Mouse (Mus musculus): Measurements from ENCODE around the gene Clk2. TPM values are rescaled to one million over a fixed set of nuclear protein-coding genes. Genes with fewer than 3 reads are reported as not detected.

Gene Clk2
- polyA plus RNA-seq, 1 experiment from 2014 or later = 22.8 TPM

DNA sequence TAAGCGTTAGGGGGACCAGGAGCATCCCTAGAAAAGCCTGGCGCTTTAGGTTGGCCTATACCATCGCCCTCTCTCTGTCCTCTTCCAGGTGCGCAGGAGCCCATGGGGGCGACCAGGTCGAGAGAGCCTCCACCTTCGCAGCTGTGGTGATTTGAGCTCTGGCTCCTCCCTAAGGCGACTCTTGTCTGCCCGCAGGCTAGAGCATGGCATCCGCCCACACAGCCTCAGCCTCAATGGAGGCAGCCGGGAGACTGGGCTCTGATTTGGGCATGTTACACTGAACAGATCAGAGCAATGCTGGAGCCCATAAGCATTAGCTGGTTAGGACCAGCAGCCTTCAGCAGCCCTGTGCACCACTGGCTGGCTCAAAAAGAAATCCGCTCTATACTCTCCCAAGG, 23.9 kb downstream of the Clk2 start:
- Histone ChIP-seq H3K9me3 (ENCODE audit: control insufficient read depth, low read length) (no peaks in the 10 kb centered on the region), H3K9ac (ENCODE audit: low read depth, low read length) (no peak overlapping the region), H3K27me3 (replicated peaks; ENCODE audit: control insufficient read depth, insufficient read depth, low read length) (no peaks in the 10 kb centered on the region), H3K4me2 (no peak overlapping the region), H3K4me3 (ENCODE audit: low read depth, low read length) (no peak overlapping the region), H3K4me1 (replicated peaks; ENCODE audit: control insufficient read depth, insufficient read depth, low read length) (peaks cover 22% of the 10 kb centered on the region), H3K27ac (ENCODE audit: low read depth, low read length) (no peak overlapping the region), H3K36me3 (ENCODE audit: control insufficient read depth, insufficient read depth, low read length) (no peaks in the 10 kb centered on the region)
- DNase-seq (ENCODE audit: low spot score) (no peak), ATAC-seq (replicated peaks; ENCODE audit: low FRiP score) (no peak)
- 78% methylated on average over 12 of the region's 12 CpGs for WGBS

GRCm38 (mm10) chr3:89190436-89190835, 25.8 kb downstream of the Clk2 start:
- Histone ChIP-seq H3K4me3 (ENCODE audit: low read depth, low read length) (no peak overlapping the region), H3K9me3 (ENCODE audit: control insufficient read depth, low read length) (no peaks in the 10 kb centered on the region), H3K4me2 (no peak overlapping the region), H3K9ac (ENCODE audit: low read depth, low read length) (no peak overlapping the region), H3K4me1 (replicated peaks; ENCODE audit: control insufficient read depth, insufficient read depth, low read length) (peaks cover 9% of the 10 kb centered on the region), H3K27ac (ENCODE audit: low read depth, low read length) (no peak overlapping the region), H3K36me3 (ENCODE audit: control insufficient read depth, insufficient read depth, low read length) (no peaks in the 10 kb centered on the region), H3K27me3 (replicated peaks; ENCODE audit: control insufficient read depth, insufficient read depth, low read length) (no peaks in the 10 kb centered on the region)
- 43% methylated on average over 8 of the region's 8 CpGs for WGBS
- ATAC-seq (replicated peaks; ENCODE audit: low FRiP score) (no peak), DNase-seq (ENCODE audit: low spot score) (no peak)

DNA sequence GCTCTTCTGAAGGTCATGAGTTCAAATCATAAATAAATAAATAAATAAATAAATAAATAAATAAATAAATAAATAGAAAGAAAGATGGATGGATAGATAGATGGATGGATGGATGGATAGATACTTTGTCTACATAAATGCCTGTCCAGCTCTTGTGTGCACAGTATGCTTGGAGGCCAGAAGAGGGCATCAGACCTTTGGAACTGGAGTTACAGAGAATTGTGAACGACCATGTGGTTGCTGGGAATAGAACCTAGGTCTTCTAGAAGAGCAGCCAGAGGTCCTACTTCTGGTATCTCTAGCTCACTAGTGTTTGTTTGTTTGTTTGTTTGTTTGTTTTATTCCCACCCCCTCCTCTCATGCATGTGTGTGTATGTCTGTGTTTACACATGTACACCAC, 28.8 kb downstream of the Clk2 start:
- H3K27me3 ChIP-seq (replicated peaks; ENCODE audit: control insufficient read depth, insufficient read depth, low read length) = no peaks in the 10 kb centered on the region
- H3K4me1 ChIP-seq (replicated peaks; ENCODE audit: control insufficient read depth, insufficient read depth, low read length) = peaks cover 9% of the 10 kb centered on the region
- ATAC-seq (replicated peaks; ENCODE audit: low FRiP score) (no peak), DNase-seq (ENCODE audit: low spot score) (no peak)
- H3K36me3 ChIP-seq (ENCODE audit: control insufficient read depth, insufficient read depth, low read length) = no peaks in the 10 kb centered on the region
- H3K4me2 ChIP-seq = no peak overlapping the region
- H3K4me3 ChIP-seq (ENCODE audit: low read depth, low read length) = no peak overlapping the region
- 83% methylated on average over 1 of the region's 1 CpGs for WGBS
- no peak overlapping the region for H3K27ac ChIP-seq (ENCODE audit: low read depth, low read length)
- H3K9ac ChIP-seq (ENCODE audit: low read depth, low read length) = no peak overlapping the region
- no peaks in the 10 kb centered on the region for H3K9me3 ChIP-seq (ENCODE audit: control insufficient read depth, low read length)

GRCm38 (mm10) chr3:89193853-89194252, 29.3 kb downstream of the Clk2 start:
- no peaks in the 10 kb centered on the region for H3K36me3 ChIP-seq (ENCODE audit: control insufficient read depth, insufficient read depth, low read length)
- peaks cover 9% of the 10 kb centered on the region for H3K4me1 ChIP-seq (replicated peaks; ENCODE audit: control insufficient read depth, insufficient read depth, low read length)
- no peak overlapping the region for H3K4me3 ChIP-seq (ENCODE audit: low read depth, low read length)
- 85% methylated on average over 2 of the region's 2 CpGs for WGBS
- H3K27ac ChIP-seq (ENCODE audit: low read depth, low read length) = no peak overlapping the region
- H3K27me3 ChIP-seq (replicated peaks; ENCODE audit: control insufficient read depth, insufficient read depth, low read length) = no peaks in the 10 kb centered on the region; the same call in 1 of the 2 replicates
- H3K9ac ChIP-seq (ENCODE audit: low read depth, low read length) = no peak overlapping the region
- no peak for ATAC-seq (replicated peaks; ENCODE audit: low FRiP score)
- H3K4me2 ChIP-seq = no peak overlapping the region
- no peak for DNase-seq (ENCODE audit: low spot score)
- no peaks in the 10 kb centered on the region for H3K9me3 ChIP-seq (ENCODE audit: control insufficient read depth, low read length)

- DNase-seq (ENCODE audit: low spot score) (peak; percentile 87), ATAC-seq (replicated peaks; ENCODE audit: low FRiP score) (peak; percentile 96)
- peak overlapping the region; percentile 59 for H3K4me3 ChIP-seq (ENCODE audit: low read depth, low read length)
- peak overlapping the region; percentile 90 for H3K4me2 ChIP-seq
- 8% methylated on average over 33 of the region's 33 CpGs for WGBS
- peaks cover 9% of the 10 kb centered on the region for H3K4me1 ChIP-seq (replicated peaks; ENCODE audit: control insufficient read depth, insufficient read depth, low read length)
- H3K9me3 ChIP-seq (ENCODE audit: control insufficient read depth, low read length) = no peaks in the 10 kb centered on the region
- peak overlapping the region; percentile 87 for H3K27ac ChIP-seq (ENCODE audit: low read depth, low read length)
- H3K9ac ChIP-seq (ENCODE audit: low read depth, low read length) = peak overlapping the region; percentile 75
- H3K36me3 ChIP-seq (ENCODE audit: control insufficient read depth, insufficient read depth, low read length) = no peaks in the 10 kb centered on the region
- H3K27me3 ChIP-seq (replicated peaks; ENCODE audit: control insufficient read depth, insufficient read depth, low read length) = no peaks in the 10 kb centered on the region; the same call in 1 of the 2 replicates
Observed at GRCm38 (mm10) chr3:89195979-89196877, 31.6 kb downstream of the Clk2 start.

DNA sequence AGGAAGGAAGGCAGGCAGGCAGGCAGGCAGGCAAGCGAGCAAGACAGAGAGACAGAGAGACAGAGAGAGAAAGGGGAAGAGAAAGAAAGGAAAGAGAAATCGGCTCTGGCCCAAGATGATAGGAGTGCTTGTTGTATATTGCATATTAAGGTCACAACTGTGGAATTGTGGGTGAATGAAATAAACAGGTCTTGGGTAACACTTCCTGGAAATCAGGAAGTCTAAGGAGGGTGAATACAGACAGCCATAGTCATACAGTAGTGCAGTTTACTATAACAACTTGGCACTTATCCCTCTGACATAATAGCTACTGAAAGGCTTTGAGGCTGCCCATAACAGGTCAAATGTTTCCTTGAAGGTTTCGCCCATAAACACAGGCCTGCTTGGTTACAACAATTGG, 35.2 kb downstream of the Clk2 start:
- DNase-seq (ENCODE audit: low spot score) = no peak
- Histone ChIP-seq H3K36me3 (ENCODE audit: control insufficient read depth, insufficient read depth, low read length) (peaks cover 4% of the 10 kb centered on the region; the same call in 1 of the 2 replicates), H3K9me3 (ENCODE audit: control insufficient read depth, low read length) (no peaks in the 10 kb centered on the region), H3K9ac (ENCODE audit: low read depth, low read length) (no peak overlapping the region), H3K4me1 (replicated peaks; ENCODE audit: control insufficient read depth, insufficient read depth, low read length) (peaks cover 12% of the 10 kb centered on the region), H3K4me3 (ENCODE audit: low read depth, low read length) (no peak overlapping the region), H3K4me2 (no peak overlapping the region), H3K27ac (ENCODE audit: low read depth, low read length) (no peak overlapping the region), H3K27me3 (replicated peaks; ENCODE audit: control insufficient read depth, insufficient read depth, low read length) (no peaks in the 10 kb centered on the region; the same call in 1 of the 2 replicates)
- 63% methylated on average over 3 of the region's 3 CpGs for WGBS
- ATAC-seq (replicated peaks; ENCODE audit: low FRiP score) = no peak

GRCm38 (mm10) chr3:89202253-89203141, 37.9 kb downstream of the Clk2 start, which contains the start of gene Gba:
TSS of gene Gba (plus strand) at chr3:89202928.
- DNase-seq (ENCODE audit: low spot score) = peak; percentile 78
- peak within 1 kb of the TSS; percentile 5; the same call in 1 of the 2 replicates for H3K27ac ChIP-seq (ENCODE audit: low read depth, low read length)
- peak within 1 kb of the TSS; percentile 55 for H3K4me3 ChIP-seq (ENCODE audit: low read depth, low read length)
- H3K27me3 ChIP-seq (replicated peaks; ENCODE audit: control insufficient read depth, insufficient read depth, low read length) = no peaks in the 10 kb centered on the region; the same call in 1 of the 2 replicates
- WGBS = 26% methylated on average over 13 of the region's 13 CpGs
- peak; percentile 82 for ATAC-seq (replicated peaks; ENCODE audit: low FRiP score)
- H3K4me2 ChIP-seq = peak within 1 kb of the TSS; percentile 83
- no peaks in the 10 kb centered on the region for H3K9me3 ChIP-seq (ENCODE audit: control insufficient read depth, low read length)
- H3K36me3 ChIP-seq (ENCODE audit: control insufficient read depth, insufficient read depth, low read length) = peaks cover 10% of the 10 kb centered on the region
- peak within 1 kb of the TSS; percentile 55 for H3K9ac ChIP-seq (ENCODE audit: low read depth, low read length)
- H3K4me1 ChIP-seq (replicated peaks; ENCODE audit: control insufficient read depth, insufficient read depth, low read length) = peaks cover 3% of the 10 kb centered on the region

GRCm38 (mm10) chr3:89203142-89203514, 38.5 kb downstream of the Clk2 start:
- Histone ChIP-seq H3K27me3 (replicated peaks; ENCODE audit: control insufficient read depth, insufficient read depth, low read length) (no peaks in the 10 kb centered on the region; the same call in 1 of the 2 replicates), H3K36me3 (ENCODE audit: control insufficient read depth, insufficient read depth, low read length) (peaks cover 16% of the 10 kb centered on the region), H3K4me3 (ENCODE audit: low read depth, low read length) (peak overlapping the region; percentile 55), H3K9ac (ENCODE audit: low read depth, low read length) (peak overlapping the region; percentile 55), H3K9me3 (ENCODE audit: control insufficient read depth, low read length) (no peaks in the 10 kb centered on the region), H3K4me2 (peak overlapping the region; percentile 83), H3K27ac (ENCODE audit: low read depth, low read length) (peak overlapping the region; percentile 5; the same call in 1 of the 2 replicates), H3K4me1 (replicated peaks; ENCODE audit: control insufficient read depth, insufficient read depth, low read length) (peaks cover 3% of the 10 kb centered on the region)
- ATAC-seq (replicated peaks; ENCODE audit: low FRiP score) (0 out of 2 replicates have a peak, but pooled peaks have one; percentile 40), DNase-seq (ENCODE audit: low spot score) (no peak)
- WGBS = 30% methylated on average over 5 of the region's 5 CpGs

All from liver, embryonic 11.5 days (tissue).